Mouse (Mus musculus): Measurements from ENCODE around the gene Vgf. TPM values are rescaled to one million over a fixed set of nuclear protein-coding genes. Genes with fewer than 3 reads are reported as not detected.

The Vgf gene
- polyA plus RNA-seq, 1 experiment, result 0.04 TPM

GRCm38 (mm10) chr5:137072079-137072960, 46.1 kb downstream of the Vgf start, which contains the start of gene Serpine1:
Serpine1 (minus strand) TSS chr5:137072268.
- no peak within 1 kb of the TSS for H3ac ChIP-seq (ENCODE audit: control insufficient read depth, insufficient read length)
- TF ChIP-seq CEBPB (IDR thresholded peaks at IDR 0.05; ENCODE audit: insufficient read depth, poor library complexity, severe bottlenecking) (no peak), MAX (IDR thresholded peaks at IDR 0.05; ENCODE audit: low read depth) (no peak), USF1 (IDR thresholded peaks at IDR 0.05; ENCODE audit: low read depth) (no peak), MYOD1 (IDR thresholded peaks at IDR 0.05; ENCODE audit: control insufficient read depth in 1 of 3, insufficient read length in 2 of 3, low read depth in 2 of 3) (peak in 1 of 3 experiments; percentile 20), TCF3 (IDR thresholded peaks at IDR 0.05; ENCODE audit: insufficient read length, low read depth) (no peak), POLR2AphosphoS2 (IDR thresholded peaks at IDR 0.05; ENCODE audit: insufficient read length, low read depth) (peak; percentile 91), POLR2A (IDR thresholded peaks at IDR 0.05; ENCODE audit: insufficient read length, low read depth) (peak; percentile 96)

DNA sequence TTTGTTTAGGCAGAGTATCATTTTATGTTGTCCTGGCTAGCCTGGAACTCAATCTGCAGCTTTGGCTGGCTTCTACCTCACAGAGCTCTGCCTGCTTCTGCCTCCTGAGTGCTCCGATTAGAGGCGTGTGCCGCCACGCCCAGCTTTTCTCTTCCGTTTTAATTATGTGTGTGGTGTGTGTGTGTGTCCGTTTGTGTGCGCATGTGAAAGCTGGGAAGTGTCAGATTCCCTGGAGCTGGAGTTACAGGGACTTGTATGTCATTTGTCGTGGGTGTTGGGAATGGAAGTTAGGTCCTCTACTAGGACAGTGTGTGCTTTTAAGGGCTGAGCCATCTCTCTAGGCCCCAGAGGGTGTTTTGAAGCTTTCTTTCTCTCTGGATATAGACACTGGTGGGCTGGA, 46.9 kb downstream of the Vgf start:
- Histone ChIP-seq H3K36me3 (ENCODE audit: control insufficient read depth, insufficient read depth) (no peaks in the 10 kb centered on the region), H3K4me3 (no peak overlapping the region), H3K4me2 (ENCODE audit: low read depth) (peak overlapping the region; percentile 87), H3ac (ENCODE audit: control insufficient read depth, insufficient read length) (no peak overlapping the region), H3K79me2 (ENCODE audit: control insufficient read depth, insufficient read depth) (peaks cover 31% of the 10 kb centered on the region), H3K27me3 (ENCODE audit: control insufficient read depth, insufficient read depth, insufficient read length) (no peaks in the 10 kb centered on the region)
- no peak for TF ChIP-seq POLR2A (IDR thresholded peaks at IDR 0.05; ENCODE audit: insufficient read length, low read depth)
- TF ChIP-seq POLR2AphosphoS2 (IDR thresholded peaks at IDR 0.05; ENCODE audit: insufficient read length, low read depth), result no peak
- TF ChIP-seq SRF (IDR thresholded peaks at IDR 0.05; ENCODE audit: control insufficient read depth, insufficient read length, low read depth), result no peak
- no peak for TF ChIP-seq MAX (IDR thresholded peaks at IDR 0.05; ENCODE audit: low read depth)
- TF ChIP-seq TCF3 (IDR thresholded peaks at IDR 0.05; ENCODE audit: insufficient read length, low read depth), result no peak
- no peak for TF ChIP-seq USF1 (IDR thresholded peaks at IDR 0.05; ENCODE audit: low read depth)
- TF ChIP-seq E2F4 (IDR thresholded peaks at IDR 0.05; ENCODE audit: insufficient read depth), result no peak
- no peak for TF ChIP-seq MYOG (IDR thresholded peaks at IDR 0.05; ENCODE audit: control insufficient read depth in 1 of 3, insufficient read depth in 1 of 3, insufficient read length in 2 of 3, low read depth in 2 of 3)
- TF ChIP-seq REST (IDR thresholded peaks at IDR 0.05; ENCODE audit: insufficient read depth, insufficient read length), result no peak
- TF ChIP-seq TCF12 (IDR thresholded peaks at IDR 0.05; ENCODE audit: insufficient read depth, poor library complexity, severe bottlenecking), result no peak
- TF ChIP-seq CEBPB (IDR thresholded peaks at IDR 0.05; ENCODE audit: insufficient read depth, poor library complexity, severe bottlenecking), result no peak
- TF ChIP-seq MYOD1 (IDR thresholded peaks at IDR 0.05; ENCODE audit: control insufficient read depth in 1 of 3, insufficient read length in 2 of 3, low read depth in 2 of 3), result no peak

More at GRCm38 (mm10) chr5:137072079-137072960, 46.1 kb downstream of the Vgf start, which contains the start of gene Serpine1:
- peak within 1 kb of the TSS; percentile 28 for H3K4me3 ChIP-seq
- H3K79me2 ChIP-seq (ENCODE audit: control insufficient read depth, insufficient read depth), result peaks cover 31% of the 10 kb centered on the region
- H3K27me3 ChIP-seq (ENCODE audit: control insufficient read depth, insufficient read depth, insufficient read length), result no peaks in the 10 kb centered on the region
- H3K36me3 ChIP-seq (ENCODE audit: control insufficient read depth, insufficient read depth), result no peaks in the 10 kb centered on the region
- H3K4me2 ChIP-seq (ENCODE audit: low read depth), result peak within 1 kb of the TSS; percentile 87

DNA sequence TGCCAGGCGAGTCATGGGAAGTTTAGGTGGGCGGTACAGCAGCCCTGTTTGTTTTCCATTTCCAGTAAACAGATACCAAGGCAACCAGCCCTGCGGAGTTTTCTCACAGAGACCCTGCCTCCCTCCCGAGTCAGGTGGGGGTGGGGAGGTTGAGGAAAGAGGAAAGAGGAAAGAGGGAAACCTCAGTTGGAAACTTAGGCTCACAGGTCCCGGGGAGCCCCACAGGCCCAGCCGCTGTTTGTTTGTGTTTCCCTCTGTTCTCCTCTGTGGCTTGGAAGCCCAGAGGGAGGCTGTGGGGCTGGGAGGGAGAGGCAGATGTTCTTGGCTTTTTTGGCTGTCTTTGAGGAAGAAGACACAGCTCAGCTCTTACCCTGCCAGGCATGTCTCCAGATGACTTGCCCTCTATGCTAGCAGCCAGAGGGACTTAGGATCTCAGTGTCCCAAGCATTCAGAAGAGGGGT, 48.0 kb downstream of the Vgf start:
- Histone ChIP-seq H3K79me2 (ENCODE audit: control insufficient read depth, insufficient read depth) (peaks cover 24% of the 10 kb centered on the region), H3K4me3 (no peak overlapping the region), H3K27me3 (ENCODE audit: control insufficient read depth, insufficient read depth, insufficient read length) (no peaks in the 10 kb centered on the region), H3ac (ENCODE audit: control insufficient read depth, insufficient read length) (no peak overlapping the region), H3K36me3 (ENCODE audit: control insufficient read depth, insufficient read depth) (no peaks in the 10 kb centered on the region), H3K4me2 (ENCODE audit: low read depth) (peak overlapping the region; percentile 41)
- TF ChIP-seq TCF3 (IDR thresholded peaks at IDR 0.05; ENCODE audit: insufficient read length, low read depth) (no peak), MAX (IDR thresholded peaks at IDR 0.05; ENCODE audit: low read depth) (no peak), POLR2A (IDR thresholded peaks at IDR 0.05; ENCODE audit: insufficient read length, low read depth) (no peak)

DNA sequence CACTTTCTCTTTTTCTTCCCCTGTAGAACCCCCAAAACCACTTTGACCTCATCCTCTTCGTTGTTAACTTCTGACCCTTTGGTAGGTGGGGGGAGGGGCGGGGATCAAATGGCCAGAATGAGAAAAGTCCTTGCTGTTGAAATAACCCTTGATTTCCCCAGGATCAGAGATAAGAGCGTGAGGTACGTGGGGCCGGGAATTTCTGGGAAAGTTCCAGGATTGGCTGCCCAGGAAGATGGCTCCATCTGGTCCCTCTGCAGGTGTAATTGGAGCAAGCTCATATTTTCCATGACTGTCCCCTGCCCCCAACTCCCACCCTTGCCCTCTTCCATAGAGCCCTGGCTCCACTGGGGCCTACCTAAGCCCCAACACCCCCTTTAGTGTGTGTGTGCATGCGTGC, 49.5 kb downstream of the Vgf start:
- peak overlapping the region; percentile 54 for H3K4me2 ChIP-seq (ENCODE audit: low read depth)
- TF ChIP-seq E2F4 (IDR thresholded peaks at IDR 0.05; ENCODE audit: insufficient read depth) (no peak), POLR2AphosphoS2 (IDR thresholded peaks at IDR 0.05; ENCODE audit: insufficient read length, low read depth) (no peak), SRF (IDR thresholded peaks at IDR 0.05; ENCODE audit: control insufficient read depth, insufficient read length, low read depth) (no peak), MYOG (IDR thresholded peaks at IDR 0.05; ENCODE audit: control insufficient read depth in 1 of 3, insufficient read depth in 1 of 3, insufficient read length in 2 of 3, low read depth in 2 of 3) (no peak), POLR2A (IDR thresholded peaks at IDR 0.05; ENCODE audit: insufficient read length, low read depth) (no peak), REST (IDR thresholded peaks at IDR 0.05; ENCODE audit: insufficient read depth, insufficient read length) (no peak), TCF3 (IDR thresholded peaks at IDR 0.05; ENCODE audit: insufficient read length, low read depth) (no peak), MAX (IDR thresholded peaks at IDR 0.05; ENCODE audit: low read depth) (no peak), MYOD1 (IDR thresholded peaks at IDR 0.05; ENCODE audit: control insufficient read depth in 1 of 3, insufficient read length in 2 of 3, low read depth in 2 of 3) (no peak), USF1 (IDR thresholded peaks at IDR 0.05; ENCODE audit: low read depth) (no peak), TCF12 (IDR thresholded peaks at IDR 0.05; ENCODE audit: insufficient read depth, poor library complexity, severe bottlenecking) (no peak), CEBPB (IDR thresholded peaks at IDR 0.05; ENCODE audit: insufficient read depth, poor library complexity, severe bottlenecking) (no peak)
- H3K36me3 ChIP-seq (ENCODE audit: control insufficient read depth, insufficient read depth), result no peaks in the 10 kb centered on the region
- H3K4me3 ChIP-seq, result no peak overlapping the region
- H3ac ChIP-seq (ENCODE audit: control insufficient read depth, insufficient read length), result no peak overlapping the region
- H3K79me2 ChIP-seq (ENCODE audit: control insufficient read depth, insufficient read depth), result peaks cover 12% of the 10 kb centered on the region
- H3K27me3 ChIP-seq (ENCODE audit: control insufficient read depth, insufficient read depth, insufficient read length), result no peaks in the 10 kb centered on the region

Measured in myocyte (in vitro differentiated cells).